Mouse (Mus musculus) hematopoietic multipotent progenitor cell, adult 10-12 weeks (in vitro differentiated cells): ENCODE results near the gene Pan3. TPM values are rescaled to one million over a fixed set of nuclear protein-coding genes. Genes with fewer than 3 reads are reported as not detected.

Experiments used
- polyA plus RNA-seq: library from polyadenylated mRNA; stranded (reverse); fragments of >175 nt; gene quantifications from 2 replicates; pipeline ENCODE4 v1.2.3, GENCODE M21; 2012; ENCODE audit warnings: low replicate concordance

The Pan3 gene
- polyA plus RNA-seq = 35.7 and 62.2 TPM in 2 replicates

DNA sequence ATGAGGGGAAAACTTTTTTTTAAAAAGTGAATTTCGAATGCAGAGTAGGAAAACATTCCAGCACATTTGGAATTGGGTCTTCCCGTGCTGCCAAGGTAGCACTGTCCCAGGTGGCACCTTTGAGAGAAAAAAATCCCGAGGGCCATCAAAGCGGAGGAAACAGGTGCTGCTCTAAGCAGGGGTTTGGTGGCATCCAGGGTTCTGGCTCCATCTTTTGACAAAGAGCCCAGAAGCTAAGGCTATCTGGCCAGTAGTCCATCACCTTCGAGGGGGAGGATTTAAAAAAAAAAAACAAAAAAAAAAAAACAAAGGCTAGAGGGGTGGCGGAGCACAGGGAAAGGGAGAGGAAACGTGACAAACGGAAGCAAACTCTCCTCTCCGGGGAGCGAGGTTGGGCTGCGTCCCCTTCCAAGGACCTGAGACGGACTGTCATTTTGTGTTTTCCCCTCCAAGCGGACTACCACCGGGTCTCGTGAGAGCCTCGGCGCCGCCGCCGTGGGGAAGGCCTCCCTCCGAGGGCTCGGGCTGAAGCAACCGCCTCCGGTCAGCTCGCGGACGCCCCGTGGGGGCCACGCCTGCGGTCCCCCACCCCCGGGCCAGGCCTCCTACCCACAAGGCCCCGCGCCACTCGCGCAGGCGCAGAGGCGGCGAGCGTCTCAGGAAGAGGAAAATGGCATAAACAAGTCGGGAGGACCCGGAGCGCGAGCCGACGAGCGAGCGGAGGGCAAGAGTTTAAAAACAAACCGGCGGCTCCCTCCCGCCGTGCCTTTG lies at the start of gene Pan3:
Gene Pan3, plus strand, starts transcription at position 627 of the 771 bp plus-strand sequence.

DNA sequence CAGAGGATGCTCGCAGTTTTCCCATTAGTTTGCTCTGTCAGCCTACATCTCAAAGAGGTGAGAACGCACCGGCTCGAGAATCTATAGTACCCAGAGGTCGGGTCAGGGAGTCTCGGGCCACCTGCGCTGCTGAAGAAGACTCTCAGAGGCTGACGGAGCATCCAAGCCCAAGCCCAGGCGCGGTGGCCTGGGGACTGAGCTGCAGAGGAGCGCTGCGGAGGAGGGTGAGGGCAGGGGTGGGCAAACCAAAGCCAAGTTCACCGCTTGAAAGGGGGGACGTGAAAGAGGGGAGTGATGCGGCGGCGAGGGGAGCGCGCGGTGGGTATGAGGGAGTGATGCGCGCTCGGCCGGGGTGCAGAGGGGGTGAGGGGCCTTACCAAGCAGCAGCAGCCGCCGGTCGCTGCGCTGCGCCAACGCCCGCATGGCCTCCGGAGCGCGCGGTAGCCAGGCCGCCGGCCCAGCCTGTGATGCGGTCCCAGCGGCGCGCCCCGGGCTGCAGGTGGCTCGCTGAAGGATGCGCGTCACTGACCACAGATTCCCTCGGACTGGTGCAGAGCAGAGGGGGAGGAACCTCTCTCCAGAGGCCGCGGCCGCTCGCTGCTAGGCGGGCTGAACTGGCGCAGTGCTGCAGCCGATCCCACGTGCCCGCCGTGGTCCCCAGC lies 30.0 kb upstream of the Pan3 start, which contains the start of gene Flt3:
Gene Flt3, minus strand, starts transcription at position 647 of the 662 bp plus-strand sequence.

Other genes with a start within 250 kb of the Pan3 start
- gene Gsx1, start 241.5 kb upstream of the Pan3 start, polyA plus RNA-seq = not detected in 2 replicates
- gene Pdx1, start 160.2 kb upstream of the Pan3 start, polyA plus RNA-seq = not detected in 2 replicates
- not detected in 2 replicates for gene Cdx2, start 122.9 kb upstream of the Pan3 start, polyA plus RNA-seq
- not detected in 2 replicates for gene Urad, start 107.7 kb upstream of the Pan3 start, polyA plus RNA-seq
- gene Flt3, start 29.7 kb upstream of the Pan3 start, polyA plus RNA-seq = 9.4 and 12.2 TPM in 2 replicates